8 mouse cellular contexts compared by ENCODE assay signal in the genomic region with DNA sequence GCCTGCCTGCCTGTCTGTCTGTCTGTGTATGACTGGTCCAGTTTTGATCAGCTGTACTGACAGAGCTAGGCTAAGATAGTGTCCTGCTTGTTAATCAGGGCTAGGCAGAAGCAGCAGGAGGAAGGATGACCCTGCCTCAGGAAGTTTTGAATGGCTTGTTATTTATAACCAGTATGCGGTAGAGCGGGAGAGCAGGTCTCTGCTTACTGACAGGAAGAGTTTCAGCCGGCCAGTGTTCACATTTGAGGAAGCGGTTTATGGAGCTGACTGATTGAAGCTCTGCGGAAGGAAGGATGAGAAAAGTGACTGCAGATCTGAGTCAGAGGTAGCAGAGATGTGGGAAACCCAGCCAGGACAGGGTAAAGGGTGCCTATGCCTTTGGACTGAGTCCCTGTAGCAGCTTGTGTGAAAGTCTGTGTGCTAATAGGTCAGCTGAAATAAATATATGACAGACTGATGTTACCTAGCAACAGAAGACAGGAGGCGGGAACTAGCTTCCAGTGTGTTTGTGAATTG. TPM values are rescaled to one million over a fixed set of nuclear protein-coding genes. Genes with fewer than 3 reads are reported as not detected.
DNase-seq lines count a peak whose midpoint lies in the region; TF ChIP-seq lines count a peak whose summit lies in the region.

No protein-coding gene starts in this region.

- intact Hi-C loops in heart, postnatal 36 days (cut with DNase I) = no loop called here

- no peak for TF ChIP-seq CTCF in layer of hippocampus, adult 2 months (conservative IDR thresholded peaks at IDR 0.05)

- DNase-seq in right cerebral cortex, postnatal 10 days (ENCODE audit: low spot score in 2 of 2) = peak; percentile 38 to 39
- DNase-seq in right cerebral cortex, adult 18-20 months = no peak
- peak; percentile 49 for DNase-seq in embryo, embryonic 11 days
- DNase-seq in heart, postnatal 36 days = peak; percentile 27 to 33
- peak in 1 of 2 experiments; percentile 15 for DNase-seq in layer of hippocampus, adult 2 months (ENCODE audit: low spot score in 2 of 2)
- peak; percentile 52 for DNase-seq in lung, postnatal 36 days
- DNase-seq in spleen, postnatal 36 days (ENCODE audit: low spot score in 2 of 2) = peak; percentile 21 to 41
- no peak for DNase-seq in right cerebral cortex, postnatal 4 days

- H3K4me3 ChIP-seq in layer of hippocampus, adult 2 months = peak overlapping the region; percentile 22; the same call in 1 of the 2 replicates

- H3K27ac ChIP-seq in layer of hippocampus, adult 2 months = peak overlapping the region; percentile 46; the same call in 1 of the 2 replicates

RNA-seq across cellular contexts. Expression of a gene that starts 27.9 kb away (rescaled TPM):
- 1 to 10 TPM; 1.9 to 2.2 TPM for total RNA-seq in heart, postnatal 36 days (2021)
- total RNA-seq in layer of hippocampus, adult 2 months (2021) = under 1 TPM; 0.28 to 0.54 TPM

RNA-seq across cellular contexts. Expression of a gene that starts 41.2 kb away (rescaled TPM):
- total RNA-seq in heart, postnatal 36 days (2021) = 10 to 100 TPM; 50.4 to 54.6 TPM
- total RNA-seq in layer of hippocampus, adult 2 months (2021) = 10 to 100 TPM; 63.8 to 69.1 TPM

RNA-seq across cellular contexts. Expression of a gene that starts 56.5 kb away (rescaled TPM):
- total RNA-seq in heart, postnatal 36 days (2021) = not detected
- not detected for total RNA-seq in layer of hippocampus, adult 2 months (2021)

Comparison
In these comparisons a context has a peak if more than half of its experiments do, and no peak if none do; other contexts are left out.
1. DNase-seq: peak in right cerebral cortex, postnatal 10 days (2 of 2), embryo, embryonic 11 days (single experiment), heart, postnatal 36 days (2 of 2), lung, postnatal 36 days (single experiment) and spleen, postnatal 36 days (2 of 2); none in right cerebral cortex, adult 18-20 months (single experiment) and right cerebral cortex, postnatal 4 days (single experiment).